Mouse (Mus musculus) forebrain, embryonic 15.5 days (tissue): ENCODE measurements around the gene Zc3h12c. TPM values are rescaled to one million over a fixed set of nuclear protein-coding genes. Genes with fewer than 3 reads are reported as not detected.

ENCODE experiments used
- ATAC-seq: fragments of 200-750 bp; cut with Nextera tagmentation; replicated peaks from 2 replicates; pipeline ENCODE4 v1.8.0; 2017; ENCODE audit warnings: mild to moderate bottlenecking, moderate TSS enrichment, moderate library complexity
- H3K27ac ChIP-seq: fragments of 300-500 bp; sonication (generic); replicated peaks from 2 replicates; pipeline ENCODE4 v1.5.1; 2015; ENCODE audit warnings: mild to moderate bottlenecking, inconsistent platforms
- H3K27me3 ChIP-seq: fragments of 300-500 bp; sonication (generic); 2 replicates; pipeline ENCODE4 v1.6.1; 2015; ENCODE audit warnings: inconsistent platforms
- H3K36me3 ChIP-seq: fragments of 300-500 bp; sonication (generic); 2 replicates; pipeline ENCODE4 v1.6.1; 2015; ENCODE audit warnings: mild to moderate bottlenecking, inconsistent platforms
- H3K4me1 ChIP-seq: fragments of 300-500 bp; sonication (generic); 2 replicates; pipeline ENCODE4 v1.6.1; 2015; ENCODE audit warnings: inconsistent platforms
- H3K4me2 ChIP-seq: fragments of 300-500 bp; sonication (generic); replicated peaks from 2 replicates; pipeline ENCODE4 v1.6.1; 2015; ENCODE audit warnings: mild to moderate bottlenecking, inconsistent platforms
- H3K4me3 ChIP-seq: fragments of 300-500 bp; sonication (generic); 2 replicates; pipeline ENCODE4 v1.5.1; 2015; ENCODE audit warnings: mild to moderate bottlenecking, inconsistent platforms
- H3K9ac ChIP-seq: fragments of 300-500 bp; sonication (generic); replicated peaks from 2 replicates; pipeline ENCODE4 v1.6.1; 2015; ENCODE audit warnings: mild to moderate bottlenecking, inconsistent platforms
- H3K9me3 ChIP-seq: fragments of 300-500 bp; sonication (generic); 2 replicates; pipeline ENCODE4 v1.6.1; 2016; ENCODE audit warnings: inconsistent platforms
- whole genome bisulfite sequencing: fragments of 180-500 bp; shearing (Covaris S2); methylation state at CpG from one replicate; pipeline ENCODE4 v1.1.7; 2015; ENCODE audit warnings: mixed read lengths; 5-methylcytosine and 5-hydroxymethylcytosine counted together
- polyA plus RNA-seq: library from polyadenylated mRNA; unstranded; fragments of >200 nt; fragmentation: Nextera tagmentation; extraction: Ambion mirVana; gene quantifications from 2 replicates; pipeline ENCODE4 v1.2.1, GENCODE M21; 2015

Gene Zc3h12c
- polyA plus RNA-seq, 1 experiment from 2014 or later = 7.2 TPM

- H3K9ac ChIP-seq = no peak overlapping the region
- H3K4me2 ChIP-seq = no peak overlapping the region
- H3K4me1 ChIP-seq = no peaks in the 10 kb centered on the region
- no peak overlapping the region for H3K27ac ChIP-seq
- no peaks in the 10 kb centered on the region for H3K27me3 ChIP-seq
- no peaks in the 10 kb centered on the region for H3K36me3 ChIP-seq
- 87% methylated on average over 2 of the region's 2 CpGs for WGBS
- no peaks in the 10 kb centered on the region for H3K9me3 ChIP-seq
- no peak for ATAC-seq
- H3K4me3 ChIP-seq = no peak overlapping the region
Measured at GRCm38 (mm10) chr9:52181419-52181818, 13.0 kb upstream of the Zc3h12c start.

GRCm38 (mm10) chr9:52180851-52181250 lies 12.5 kb upstream of the Zc3h12c start:
- H3K9me3 ChIP-seq = no peaks in the 10 kb centered on the region
- 90% methylated on average over 6 of the region's 6 CpGs for WGBS
- no peak overlapping the region for H3K4me2 ChIP-seq
- no peaks in the 10 kb centered on the region for H3K27me3 ChIP-seq
- no peak overlapping the region for H3K4me3 ChIP-seq
- no peak for ATAC-seq
- no peak overlapping the region for H3K27ac ChIP-seq
- H3K36me3 ChIP-seq = no peaks in the 10 kb centered on the region
- no peak overlapping the region for H3K9ac ChIP-seq
- H3K4me1 ChIP-seq = no peaks in the 10 kb centered on the region

GRCm38 (mm10) chr9:52175257-52175859 lies 7.0 kb upstream of the Zc3h12c start:
- Histone ChIP-seq H3K4me3 (no peak overlapping the region), H3K9me3 (no peaks in the 10 kb centered on the region), H3K4me1 (no peaks in the 10 kb centered on the region), H3K4me2 (no peak overlapping the region), H3K9ac (no peak overlapping the region), H3K36me3 (no peaks in the 10 kb centered on the region), H3K27me3 (no peaks in the 10 kb centered on the region), H3K27ac (no peak overlapping the region)
- ATAC-seq = no peak
- WGBS = 87% methylated on average over 4 of the region's 4 CpGs

- ATAC-seq = no peak
- no peaks in the 10 kb centered on the region for H3K36me3 ChIP-seq
- 85% methylated on average over 4 of the region's 4 CpGs for WGBS
Measured at GRCm38 (mm10) chr9:52174671-52175111, 6.3 kb upstream of the Zc3h12c start.

GRCm38 (mm10) chr9:52173937-52174336 lies 5.6 kb upstream of the Zc3h12c start:
- no peak overlapping the region for H3K4me3 ChIP-seq
- H3K9ac ChIP-seq = no peak overlapping the region
- H3K4me2 ChIP-seq = no peak overlapping the region
- H3K36me3 ChIP-seq = no peaks in the 10 kb centered on the region
- no peak overlapping the region for H3K27ac ChIP-seq
- ATAC-seq = no peak
- H3K9me3 ChIP-seq = no peaks in the 10 kb centered on the region
- peaks cover 14% of the 10 kb centered on the region for H3K4me1 ChIP-seq
- H3K27me3 ChIP-seq = no peaks in the 10 kb centered on the region
- WGBS = 95% methylated on average over 2 of the region's 2 CpGs

More at GRCm38 (mm10) chr9:52174671-52175111, 6.3 kb upstream of the Zc3h12c start:
- Histone ChIP-seq H3K4me3 (no peak overlapping the region), H3K9ac (no peak overlapping the region), H3K4me2 (no peak overlapping the region), H3K27me3 (no peaks in the 10 kb centered on the region), H3K4me1 (peaks cover 6% of the 10 kb centered on the region), H3K27ac (no peak overlapping the region), H3K9me3 (no peaks in the 10 kb centered on the region)

- H3K27ac ChIP-seq = no peak overlapping the region
- no peak for ATAC-seq
- H3K4me1 ChIP-seq = peaks cover 16% of the 10 kb centered on the region
- 70% methylated on average over 7 of the region's 7 CpGs for WGBS
- H3K27me3 ChIP-seq = no peaks in the 10 kb centered on the region
- no peak overlapping the region for H3K4me2 ChIP-seq
- no peaks in the 10 kb centered on the region for H3K36me3 ChIP-seq
- H3K9ac ChIP-seq = no peak overlapping the region
- H3K4me3 ChIP-seq = no peak overlapping the region
- no peaks in the 10 kb centered on the region for H3K9me3 ChIP-seq
Measured at GRCm38 (mm10) chr9:52172550-52172949, 4.2 kb upstream of the Zc3h12c start.

GRCm38 (mm10) chr9:52170671-52171070 lies 2.3 kb upstream of the Zc3h12c start:
- Histone ChIP-seq H3K4me2 (no peak overlapping the region), H3K9me3 (no peaks in the 10 kb centered on the region)
- no peak for ATAC-seq

GRCm38 (mm10) chr9:52170131-52170530 lies 1.8 kb upstream of the Zc3h12c start:
- ATAC-seq = no peak
- H3K9ac ChIP-seq = no peak overlapping the region
- H3K27ac ChIP-seq = no peak overlapping the region
- no peak overlapping the region for H3K4me3 ChIP-seq
- no peaks in the 10 kb centered on the region for H3K9me3 ChIP-seq
- H3K27me3 ChIP-seq = no peaks in the 10 kb centered on the region
- no peaks in the 10 kb centered on the region for H3K36me3 ChIP-seq
- H3K4me1 ChIP-seq = peaks cover 35% of the 10 kb centered on the region
- H3K4me2 ChIP-seq = no peak overlapping the region
- WGBS = 54% methylated on average over 3 of the region's 3 CpGs

More at GRCm38 (mm10) chr9:52170671-52171070, 2.3 kb upstream of the Zc3h12c start:
- Histone ChIP-seq H3K9ac (no peak overlapping the region), H3K4me1 (peaks cover 31% of the 10 kb centered on the region), H3K4me3 (no peak overlapping the region), H3K27me3 (no peaks in the 10 kb centered on the region), H3K27ac (no peak overlapping the region), H3K36me3 (no peaks in the 10 kb centered on the region)
- 91% methylated on average over 6 of the region's 6 CpGs for WGBS

- H3K27me3 ChIP-seq = no peaks in the 10 kb centered on the region
- ATAC-seq = peak; percentile 89
- H3K36me3 ChIP-seq = no peaks in the 10 kb centered on the region
- H3K27ac ChIP-seq = peak overlapping the region; percentile 97
- peak overlapping the region; percentile 93 for H3K4me3 ChIP-seq
- peak overlapping the region; percentile 97 for H3K9ac ChIP-seq
- WGBS = 2% methylated on average over 33 of the region's 34 CpGs
- no peaks in the 10 kb centered on the region for H3K9me3 ChIP-seq
- peaks cover 44% of the 10 kb centered on the region for H3K4me1 ChIP-seq
- H3K4me2 ChIP-seq = peak overlapping the region; percentile 85
Measured at GRCm38 (mm10) chr9:52168686-52169270, 406 bp upstream of the Zc3h12c start.

GRCm38 (mm10) chr9:52167506-52167862 lies 888 bp downstream of the Zc3h12c start:
- Histone ChIP-seq H3K36me3 (no peaks in the 10 kb centered on the region), H3K4me2 (peak overlapping the region; percentile 85), H3K4me3 (peak overlapping the region; percentile 93), H3K9me3 (no peaks in the 10 kb centered on the region), H3K4me1 (peaks cover 44% of the 10 kb centered on the region), H3K27me3 (no peaks in the 10 kb centered on the region), H3K9ac (peak overlapping the region; percentile 97), H3K27ac (peak overlapping the region; percentile 97)
- under 1% methylated on average over 8 of the region's 8 CpGs for WGBS
- peak; percentile 4; the same call in 1 of the 2 replicates for ATAC-seq

- Histone ChIP-seq H3K9me3 (no peaks in the 10 kb centered on the region), H3K36me3 (no peaks in the 10 kb centered on the region)
- WGBS = 3% methylated on average over 3 of the region's 3 CpGs
Measured at GRCm38 (mm10) chr9:52167084-52167483, 1.3 kb downstream of the Zc3h12c start.

GRCm38 (mm10) chr9:52165706-52166090 lies 2.7 kb downstream of the Zc3h12c start:
- H3K4me1 ChIP-seq = peaks cover 44% of the 10 kb centered on the region
- WGBS = 80% methylated on average over 3 of the region's 3 CpGs
- ATAC-seq = no peak
- no peaks in the 10 kb centered on the region for H3K36me3 ChIP-seq
- H3K27ac ChIP-seq = no peak overlapping the region
- no peak overlapping the region for H3K9ac ChIP-seq
- no peak overlapping the region for H3K4me3 ChIP-seq
- H3K27me3 ChIP-seq = no peaks in the 10 kb centered on the region
- no peaks in the 10 kb centered on the region for H3K9me3 ChIP-seq
- no peak overlapping the region for H3K4me2 ChIP-seq

More at GRCm38 (mm10) chr9:52167084-52167483, 1.3 kb downstream of the Zc3h12c start:
- Histone ChIP-seq H3K4me2 (peak overlapping the region; percentile 85), H3K27me3 (no peaks in the 10 kb centered on the region), H3K9ac (peak overlapping the region; percentile 97), H3K4me3 (peak overlapping the region; percentile 93), H3K4me1 (peaks cover 44% of the 10 kb centered on the region), H3K27ac (peak overlapping the region; percentile 97)
- ATAC-seq = no peak
